Mouse (Mus musculus): ENCODE measurements at regions not wholly inside any gene's neighbourhood (a gene's known extent, or its start where the extent isn't known, plus 50 kb on each side); places are given as distances from the start of the nearest gene placed in this dataset.

DNA sequence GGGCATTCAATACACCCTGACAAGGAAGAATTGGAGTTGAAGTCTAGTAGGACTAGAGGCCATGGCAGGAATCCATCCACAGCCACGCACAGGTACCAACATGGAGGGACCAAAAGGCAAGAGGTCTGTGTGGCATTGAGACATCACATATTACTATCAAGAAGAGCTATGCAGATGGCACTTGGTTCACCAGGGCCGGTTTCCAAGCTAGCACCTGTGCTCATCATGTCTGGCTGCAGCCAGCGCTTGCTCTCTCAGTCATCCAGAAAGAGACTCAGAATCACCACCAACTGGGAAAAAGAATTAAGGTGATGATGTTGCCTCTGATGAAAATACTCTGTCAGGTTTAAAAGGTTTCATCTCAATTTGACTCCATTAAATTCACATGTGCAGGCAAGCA is 292.1 kb upstream of the 1700056E22Rik start:
- no peaks in the 10 kb centered on the region for H3K79me2 ChIP-seq (ENCODE audit: control insufficient read depth, insufficient read depth)
- TF ChIP-seq USF1 (IDR thresholded peaks at IDR 0.05; ENCODE audit: low read depth), result no peak
- TF ChIP-seq MYOG (IDR thresholded peaks at IDR 0.05; ENCODE audit: control insufficient read depth, extremely low read depth, insufficient read length), result no peak
- TF ChIP-seq CEBPB (IDR thresholded peaks at IDR 0.05; ENCODE audit: low read depth), result no peak
- no peak for TF ChIP-seq CTCF (IDR thresholded peaks at IDR 0.05; ENCODE audit: control insufficient read depth, insufficient read depth, insufficient read length)
- TF ChIP-seq MYOD1 (IDR thresholded peaks at IDR 0.05; ENCODE audit: control insufficient read depth, insufficient read length, low read depth), result no peak
- no peak for TF ChIP-seq FOSL1 (IDR thresholded peaks at IDR 0.05; ENCODE audit: insufficient read depth, low read length, poor library complexity, severe bottlenecking)
- no peak for TF ChIP-seq MAX (IDR thresholded peaks at IDR 0.05)
- H3K36me3 ChIP-seq (ENCODE audit: control insufficient read depth, insufficient read depth), result no peaks in the 10 kb centered on the region
- no peaks in the 10 kb centered on the region for H3K79me3 ChIP-seq (ENCODE audit: low read depth)
- no peak overlapping the region for H3ac ChIP-seq (ENCODE audit: control insufficient read depth, insufficient read length, low read depth)
- no peak overlapping the region for H3K4me3 ChIP-seq (ENCODE audit: insufficient read depth, poor library complexity, severe bottlenecking)
- no peaks in the 10 kb centered on the region for H3K27me3 ChIP-seq (ENCODE audit: control insufficient read depth, insufficient read depth, insufficient read length)

DNA sequence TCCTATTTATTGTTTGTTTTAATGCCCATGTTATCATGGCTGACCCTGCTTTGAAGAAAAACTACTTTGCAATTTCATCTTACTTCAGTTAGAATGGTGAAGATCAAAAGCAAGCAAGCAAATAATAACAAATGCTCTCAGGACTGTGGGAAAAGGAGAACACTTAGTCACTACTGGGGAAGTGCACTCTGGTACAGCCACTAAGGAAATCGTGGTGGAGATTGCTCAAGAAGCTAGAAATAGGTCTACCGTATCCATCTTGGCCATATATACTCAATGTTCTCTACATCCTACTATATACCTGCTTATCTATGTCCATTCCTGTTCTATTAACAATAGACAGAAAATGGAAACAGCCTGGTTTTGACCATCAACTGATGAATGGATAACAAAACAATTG is 290.1 kb upstream of the 1700056E22Rik start:
- Histone ChIP-seq H3K79me2 (ENCODE audit: control insufficient read depth, insufficient read depth) (no peaks in the 10 kb centered on the region), H3K27me3 (ENCODE audit: control insufficient read depth, insufficient read depth, insufficient read length) (no peaks in the 10 kb centered on the region), H3ac (ENCODE audit: control insufficient read depth, insufficient read length, low read depth) (no peak overlapping the region), H3K79me3 (ENCODE audit: low read depth) (no peaks in the 10 kb centered on the region), H3K36me3 (ENCODE audit: control insufficient read depth, insufficient read depth) (no peaks in the 10 kb centered on the region), H3K4me3 (ENCODE audit: insufficient read depth, poor library complexity, severe bottlenecking) (no peak overlapping the region)
- no peak for TF ChIP-seq MYOG (IDR thresholded peaks at IDR 0.05; ENCODE audit: control insufficient read depth, extremely low read depth, insufficient read length)
- no peak for TF ChIP-seq USF1 (IDR thresholded peaks at IDR 0.05; ENCODE audit: low read depth)
- no peak for TF ChIP-seq FOSL1 (IDR thresholded peaks at IDR 0.05; ENCODE audit: insufficient read depth, low read length, poor library complexity, severe bottlenecking)
- no peak for TF ChIP-seq MAX (IDR thresholded peaks at IDR 0.05)
- no peak for TF ChIP-seq CTCF (IDR thresholded peaks at IDR 0.05; ENCODE audit: control insufficient read depth, insufficient read depth, insufficient read length)
- TF ChIP-seq CEBPB (IDR thresholded peaks at IDR 0.05; ENCODE audit: low read depth), result no peak
- no peak for TF ChIP-seq MYOD1 (IDR thresholded peaks at IDR 0.05; ENCODE audit: control insufficient read depth, insufficient read length, low read depth)

DNA sequence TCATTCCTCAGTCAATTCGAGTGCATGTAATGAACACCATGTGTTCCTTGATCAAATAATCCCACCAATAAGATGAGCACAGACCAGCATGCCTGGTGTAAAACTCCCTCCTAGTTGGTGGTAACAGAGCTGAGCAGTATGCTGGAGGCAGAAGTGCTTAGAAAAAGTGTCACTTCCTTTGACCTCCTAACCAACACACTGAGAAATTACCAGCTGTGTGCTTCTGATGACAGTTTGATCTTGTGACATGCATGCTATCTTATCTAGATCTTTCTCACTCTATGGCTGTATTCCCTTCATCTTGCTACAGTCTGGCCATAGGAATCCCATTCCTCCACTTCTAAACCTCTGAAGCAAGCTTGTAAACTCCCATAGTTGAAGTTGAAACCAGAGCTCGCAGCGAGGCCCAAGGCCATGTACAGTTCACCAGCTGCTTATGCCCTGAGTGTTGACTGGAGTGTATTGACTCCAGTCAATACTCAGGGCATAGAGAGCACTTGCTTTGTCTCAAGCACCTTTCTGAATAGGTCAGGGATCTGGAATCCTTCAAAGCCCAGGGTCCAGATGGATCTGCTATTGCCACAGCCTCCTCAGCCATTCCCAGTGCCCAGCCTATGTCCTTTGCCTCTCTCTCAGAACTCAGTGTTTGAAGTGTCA is 286.5 kb upstream of the 1700056E22Rik start:
- H3K4me3 ChIP-seq (ENCODE audit: insufficient read depth, poor library complexity, severe bottlenecking), result no peak overlapping the region
- no peak for TF ChIP-seq CTCF (IDR thresholded peaks at IDR 0.05; ENCODE audit: control insufficient read depth, insufficient read depth, insufficient read length)
- TF ChIP-seq MYOG (IDR thresholded peaks at IDR 0.05; ENCODE audit: control insufficient read depth, extremely low read depth, insufficient read length), result no peak
- no peak for TF ChIP-seq MAX (IDR thresholded peaks at IDR 0.05)
- no peaks in the 10 kb centered on the region for H3K79me2 ChIP-seq (ENCODE audit: control insufficient read depth, insufficient read depth)
- H3K27me3 ChIP-seq (ENCODE audit: control insufficient read depth, insufficient read depth, insufficient read length), result no peaks in the 10 kb centered on the region
- no peak overlapping the region for H3ac ChIP-seq (ENCODE audit: control insufficient read depth, insufficient read length, low read depth)
- no peaks in the 10 kb centered on the region for H3K79me3 ChIP-seq (ENCODE audit: low read depth)
- H3K36me3 ChIP-seq (ENCODE audit: control insufficient read depth, insufficient read depth), result no peaks in the 10 kb centered on the region

DNA sequence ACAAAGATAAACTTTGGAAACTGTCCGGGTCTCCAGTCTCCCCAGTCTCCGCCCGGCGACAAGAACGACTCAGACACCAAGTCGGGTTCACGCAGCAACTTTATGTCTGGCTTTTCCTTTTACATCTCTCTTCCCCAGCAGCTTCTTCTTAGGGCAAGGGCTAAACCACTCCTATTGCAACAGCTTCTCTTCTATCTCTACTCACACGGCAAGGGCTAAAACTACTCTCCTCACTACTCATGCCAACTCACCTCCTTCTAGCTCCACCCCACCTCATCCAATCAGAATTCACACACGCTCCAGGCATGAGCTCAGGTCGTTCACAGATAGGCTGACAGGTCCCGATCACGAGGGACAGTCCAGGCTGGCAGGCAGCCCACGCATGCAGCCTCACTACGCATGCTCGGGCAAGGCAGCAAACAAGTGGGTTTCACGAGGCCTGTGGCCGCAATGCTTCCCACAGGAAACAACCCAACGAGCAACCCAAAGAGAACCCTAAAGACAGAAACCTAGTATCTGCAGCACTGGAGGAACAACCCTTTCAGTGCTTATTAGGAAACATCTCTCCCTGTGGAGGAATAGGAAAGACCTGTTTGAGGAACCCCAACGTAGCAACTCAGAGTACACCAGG is 276.2 kb upstream of the 1700056E22Rik start:
- Histone ChIP-seq H3K79me3 (ENCODE audit: low read depth) (no peaks in the 10 kb centered on the region), H3ac (ENCODE audit: control insufficient read depth, insufficient read length, low read depth) (no peak overlapping the region), H3K27me3 (ENCODE audit: control insufficient read depth, insufficient read depth, insufficient read length) (no peaks in the 10 kb centered on the region), H3K4me3 (ENCODE audit: insufficient read depth, poor library complexity, severe bottlenecking) (no peak overlapping the region), H3K36me3 (ENCODE audit: control insufficient read depth, insufficient read depth) (no peaks in the 10 kb centered on the region), H3K79me2 (ENCODE audit: control insufficient read depth, insufficient read depth) (no peaks in the 10 kb centered on the region)
- TF ChIP-seq USF1 (IDR thresholded peaks at IDR 0.05; ENCODE audit: low read depth) (no peak), FOSL1 (IDR thresholded peaks at IDR 0.05; ENCODE audit: insufficient read depth, low read length, poor library complexity, severe bottlenecking) (no peak), MYOG (IDR thresholded peaks at IDR 0.05; ENCODE audit: control insufficient read depth, extremely low read depth, insufficient read length) (no peak), CEBPB (IDR thresholded peaks at IDR 0.05; ENCODE audit: low read depth) (no peak), MAX (IDR thresholded peaks at IDR 0.05) (no peak), MYOD1 (IDR thresholded peaks at IDR 0.05; ENCODE audit: control insufficient read depth, insufficient read length, low read depth) (no peak), CTCF (IDR thresholded peaks at IDR 0.05; ENCODE audit: control insufficient read depth, insufficient read depth, insufficient read length) (no peak)

DNA sequence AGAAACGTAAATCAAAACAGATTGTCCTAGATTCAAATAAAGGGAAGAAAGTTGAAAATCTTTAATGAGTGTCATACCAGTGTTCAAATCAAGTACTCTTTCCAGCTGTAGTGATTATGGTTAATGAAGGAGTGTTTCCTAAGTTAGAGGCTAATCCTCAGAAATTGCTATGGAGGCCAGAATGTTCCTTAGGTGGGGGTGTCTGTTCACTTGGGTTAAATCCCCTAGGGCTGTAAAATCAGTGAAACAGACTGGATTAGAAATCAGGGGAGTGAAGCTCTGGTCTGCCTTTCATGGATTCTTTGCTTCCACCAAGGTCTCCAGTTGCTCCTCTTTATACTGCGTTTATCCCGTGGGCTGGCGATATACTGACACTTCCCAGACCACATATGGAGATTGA is 270.7 kb upstream of the 1700056E22Rik start:
- no peaks in the 10 kb centered on the region for H3K36me3 ChIP-seq (ENCODE audit: control insufficient read depth, insufficient read depth)
- TF ChIP-seq CEBPB (IDR thresholded peaks at IDR 0.05; ENCODE audit: low read depth), result no peak
- no peak for TF ChIP-seq MYOD1 (IDR thresholded peaks at IDR 0.05; ENCODE audit: control insufficient read depth, insufficient read length, low read depth)
- TF ChIP-seq MAX (IDR thresholded peaks at IDR 0.05), result no peak
- TF ChIP-seq MYOG (IDR thresholded peaks at IDR 0.05; ENCODE audit: control insufficient read depth, extremely low read depth, insufficient read length), result no peak
- no peak for TF ChIP-seq USF1 (IDR thresholded peaks at IDR 0.05; ENCODE audit: low read depth)
- no peak for TF ChIP-seq FOSL1 (IDR thresholded peaks at IDR 0.05; ENCODE audit: insufficient read depth, low read length, poor library complexity, severe bottlenecking)
- no peak for TF ChIP-seq CTCF (IDR thresholded peaks at IDR 0.05; ENCODE audit: control insufficient read depth, insufficient read depth, insufficient read length)
- H3K79me2 ChIP-seq (ENCODE audit: control insufficient read depth, insufficient read depth), result no peaks in the 10 kb centered on the region
- H3K4me3 ChIP-seq (ENCODE audit: insufficient read depth, poor library complexity, severe bottlenecking), result no peak overlapping the region
- no peaks in the 10 kb centered on the region for H3K79me3 ChIP-seq (ENCODE audit: low read depth)
- no peaks in the 10 kb centered on the region for H3K27me3 ChIP-seq (ENCODE audit: control insufficient read depth, insufficient read depth, insufficient read length)
- H3ac ChIP-seq (ENCODE audit: control insufficient read depth, insufficient read length, low read depth), result no peak overlapping the region

Measured in C2C12 (cell line).